Mouse (Mus musculus): ENCODE data around the gene Exosc10. TPM values are rescaled to one million over a fixed set of nuclear protein-coding genes. Genes with fewer than 3 reads are reported as not detected.

The Exosc10 gene
- polyA plus RNA-seq, 1 experiment from 2014 or later, result 112 TPM

- Histone ChIP-seq H3K9ac (ENCODE audit: low read length) (no peak overlapping the region), H3K4me2 (ENCODE audit: low read depth, severe bottlenecking) (no peak overlapping the region), H3K9me3 (ENCODE audit: control insufficient read depth, low read length) (no peaks in the 10 kb centered on the region), H3K4me1 (ENCODE audit: control insufficient read depth, insufficient read depth, low read length) (0 out of 2 replicates have a peak, but pooled peaks cover 6% of the 10 kb centered on the region), H3K4me3 (ENCODE audit: low read depth, low read length) (no peak overlapping the region), H3K27ac (replicated peaks; ENCODE audit: low read depth, low read length) (no peak overlapping the region), H3K27me3 (ENCODE audit: control insufficient read depth, insufficient read depth, low read length) (no peaks in the 10 kb centered on the region), H3K36me3 (ENCODE audit: control insufficient read depth, insufficient read depth, low read length) (peaks cover 32% of the 10 kb centered on the region)
- no peak for ATAC-seq (ENCODE audit: insufficient number of reproducible peaks, low FRiP score, low TSS enrichment, low read depth)
- no peak for DNase-seq (ENCODE audit: low spot score)
- 89% methylated on average over 6 of the region's 6 CpGs for WGBS
Measured at GRCm38 (mm10) chr4:148595916-148596315, 37.7 kb downstream of the Exosc10 start.

GRCm38 (mm10) chr4:148596731-148597130 lies 38.5 kb downstream of the Exosc10 start:
- Histone ChIP-seq H3K4me2 (ENCODE audit: low read depth, severe bottlenecking) (no peak overlapping the region), H3K36me3 (ENCODE audit: control insufficient read depth, insufficient read depth, low read length) (peaks cover 32% of the 10 kb centered on the region), H3K4me3 (ENCODE audit: low read depth, low read length) (no peak overlapping the region), H3K9ac (ENCODE audit: low read length) (no peak overlapping the region), H3K27ac (replicated peaks; ENCODE audit: low read depth, low read length) (no peak overlapping the region), H3K4me1 (ENCODE audit: control insufficient read depth, insufficient read depth, low read length) (0 out of 2 replicates have a peak, but pooled peaks cover 6% of the 10 kb centered on the region), H3K9me3 (ENCODE audit: control insufficient read depth, low read length) (no peaks in the 10 kb centered on the region), H3K27me3 (ENCODE audit: control insufficient read depth, insufficient read depth, low read length) (no peaks in the 10 kb centered on the region)
- ATAC-seq (ENCODE audit: insufficient number of reproducible peaks, low FRiP score, low TSS enrichment, low read depth), result no peak
- WGBS, result 95% methylated on average over 3 of the region's 3 CpGs
- DNase-seq (ENCODE audit: low spot score), result no peak

GRCm38 (mm10) chr4:148598826-148599225 lies 40.6 kb downstream of the Exosc10 start:
- Histone ChIP-seq H3K4me3 (ENCODE audit: low read depth, low read length) (no peak overlapping the region), H3K27ac (replicated peaks; ENCODE audit: low read depth, low read length) (no peak overlapping the region), H3K36me3 (ENCODE audit: control insufficient read depth, insufficient read depth, low read length) (peaks cover 32% of the 10 kb centered on the region), H3K9me3 (ENCODE audit: control insufficient read depth, low read length) (no peaks in the 10 kb centered on the region), H3K9ac (ENCODE audit: low read length) (no peak overlapping the region), H3K4me1 (ENCODE audit: control insufficient read depth, insufficient read depth, low read length) (no peaks in the 10 kb centered on the region), H3K4me2 (ENCODE audit: low read depth, severe bottlenecking) (no peak overlapping the region), H3K27me3 (ENCODE audit: control insufficient read depth, insufficient read depth, low read length) (no peaks in the 10 kb centered on the region)
- 95% methylated on average over 12 of the region's 12 CpGs for WGBS
- DNase-seq (ENCODE audit: low spot score) (no peak), ATAC-seq (ENCODE audit: insufficient number of reproducible peaks, low FRiP score, low TSS enrichment, low read depth) (no peak)

- Histone ChIP-seq H3K4me1 (ENCODE audit: control insufficient read depth, insufficient read depth, low read length) (no peaks in the 10 kb centered on the region), H3K9me3 (ENCODE audit: control insufficient read depth, low read length) (no peaks in the 10 kb centered on the region), H3K9ac (ENCODE audit: low read length) (no peak overlapping the region), H3K27me3 (ENCODE audit: control insufficient read depth, insufficient read depth, low read length) (no peaks in the 10 kb centered on the region), H3K36me3 (ENCODE audit: control insufficient read depth, insufficient read depth, low read length) (peaks cover 18% of the 10 kb centered on the region), H3K27ac (replicated peaks; ENCODE audit: low read depth, low read length) (no peak overlapping the region), H3K4me3 (ENCODE audit: low read depth, low read length) (no peak overlapping the region), H3K4me2 (ENCODE audit: low read depth, severe bottlenecking) (no peak overlapping the region)
- no peak for ATAC-seq (ENCODE audit: insufficient number of reproducible peaks, low FRiP score, low TSS enrichment, low read depth)
- DNase-seq (ENCODE audit: low spot score), result no peak
- WGBS, result 84% methylated on average over 4 of the region's 4 CpGs
Measured at GRCm38 (mm10) chr4:148600316-148600715, 42.1 kb downstream of the Exosc10 start.

DNA sequence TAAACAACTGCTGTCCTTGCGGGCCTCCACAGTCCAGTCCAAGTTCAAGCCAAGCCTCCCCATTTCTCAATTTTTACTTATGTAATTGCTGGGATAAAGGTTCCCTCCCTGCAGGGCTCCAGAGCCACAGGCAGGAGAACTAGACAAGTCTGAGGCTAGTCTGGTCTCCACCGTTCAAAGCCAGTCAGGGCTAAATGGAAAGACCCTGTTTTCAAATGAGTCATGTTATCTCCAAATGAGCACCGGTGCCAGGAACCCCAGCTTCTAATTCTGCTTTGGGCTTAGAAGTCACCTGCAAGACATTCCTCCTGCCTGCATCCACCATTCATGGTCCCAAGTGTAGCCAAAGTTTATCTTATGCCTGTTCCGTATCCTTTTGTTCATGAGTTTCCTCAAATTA lies 43.6 kb downstream of the Exosc10 start:
- Histone ChIP-seq H3K4me3 (ENCODE audit: low read depth, low read length) (no peak overlapping the region), H3K9ac (ENCODE audit: low read length) (no peak overlapping the region), H3K27me3 (ENCODE audit: control insufficient read depth, insufficient read depth, low read length) (no peaks in the 10 kb centered on the region), H3K27ac (replicated peaks; ENCODE audit: low read depth, low read length) (no peak overlapping the region), H3K4me1 (ENCODE audit: control insufficient read depth, insufficient read depth, low read length) (no peaks in the 10 kb centered on the region), H3K4me2 (ENCODE audit: low read depth, severe bottlenecking) (no peak overlapping the region), H3K36me3 (ENCODE audit: control insufficient read depth, insufficient read depth, low read length) (peaks cover 7% of the 10 kb centered on the region; the same call in 1 of the 2 replicates), H3K9me3 (ENCODE audit: control insufficient read depth, low read length) (no peaks in the 10 kb centered on the region)
- no peak for DNase-seq (ENCODE audit: low spot score)
- ATAC-seq (ENCODE audit: insufficient number of reproducible peaks, low FRiP score, low TSS enrichment, low read depth), result no peak
- WGBS, result 87% methylated on average over 4 of the region's 4 CpGs

DNA sequence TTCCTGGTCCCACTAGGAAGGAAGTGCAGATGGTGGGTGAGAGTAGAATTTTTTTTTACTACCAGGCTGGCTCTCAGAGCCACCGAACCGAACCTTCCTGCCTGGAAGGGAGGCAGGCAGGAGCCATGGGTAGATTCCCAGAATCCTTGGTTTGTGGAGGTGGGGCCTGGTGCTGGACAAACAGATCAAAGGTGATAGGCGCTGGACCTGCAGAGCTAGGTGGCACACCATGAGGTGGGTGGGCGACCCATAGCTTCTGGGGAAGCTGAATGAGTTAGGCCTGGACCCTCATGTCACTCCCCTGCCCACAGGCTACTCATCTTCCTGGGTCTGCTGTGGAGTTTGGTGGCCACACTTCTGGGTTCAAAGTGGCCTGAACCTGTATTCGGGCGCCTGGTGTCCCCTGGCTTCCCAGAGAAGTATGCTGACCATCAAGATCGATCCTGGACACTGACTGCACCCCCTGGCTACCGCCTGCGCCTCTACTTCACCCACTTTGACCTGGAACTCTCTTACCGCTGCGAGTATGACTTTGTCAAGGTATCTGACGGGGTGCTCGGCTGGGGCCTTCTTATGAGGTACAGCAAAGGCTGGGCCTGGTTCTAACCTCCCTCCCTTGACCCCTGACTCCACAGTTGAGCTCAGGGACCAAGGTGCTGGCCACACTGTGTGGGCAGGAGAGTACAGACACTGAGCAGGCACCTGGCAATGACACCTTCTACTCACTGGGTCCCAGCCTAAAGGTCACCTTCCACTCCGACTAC lies 44.3 kb downstream of the Exosc10 start, which contains the start of gene Masp2:
TSS of gene Masp2 (plus strand) at position 198 of the 764 bp plus-strand sequence.
- no peak within 1 kb of the TSS for H3K9ac ChIP-seq (ENCODE audit: low read length)
- no peak within 1 kb of the TSS for H3K4me2 ChIP-seq (ENCODE audit: low read depth, severe bottlenecking)
- no peaks in the 10 kb centered on the region for H3K9me3 ChIP-seq (ENCODE audit: control insufficient read depth, low read length)
- H3K4me3 ChIP-seq (ENCODE audit: low read depth, low read length), result no peak within 1 kb of the TSS
- DNase-seq (ENCODE audit: low spot score) (no peak), ATAC-seq (ENCODE audit: insufficient number of reproducible peaks, low FRiP score, low TSS enrichment, low read depth) (no peak)
- peaks cover 5% of the 10 kb centered on the region; the same call in 1 of the 2 replicates for H3K36me3 ChIP-seq (ENCODE audit: control insufficient read depth, insufficient read depth, low read length)
- WGBS, result 89% methylated on average over 14 of the region's 14 CpGs
- H3K27ac ChIP-seq (replicated peaks; ENCODE audit: low read depth, low read length), result no peak within 1 kb of the TSS
- no peaks in the 10 kb centered on the region for H3K27me3 ChIP-seq (ENCODE audit: control insufficient read depth, insufficient read depth, low read length)
- H3K4me1 ChIP-seq (ENCODE audit: control insufficient read depth, insufficient read depth, low read length), result no peaks in the 10 kb centered on the region

GRCm38 (mm10) chr4:148603376-148604139 lies 45.3 kb downstream of the Exosc10 start:
- H3K27ac ChIP-seq (replicated peaks; ENCODE audit: low read depth, low read length), result no peak overlapping the region
- 69% methylated on average over 10 of the region's 10 CpGs for WGBS
- no peak for ATAC-seq (ENCODE audit: insufficient number of reproducible peaks, low FRiP score, low TSS enrichment, low read depth)
- no peaks in the 10 kb centered on the region for H3K9me3 ChIP-seq (ENCODE audit: control insufficient read depth, low read length)
- peaks cover 3% of the 10 kb centered on the region; the same call in 1 of the 2 replicates for H3K36me3 ChIP-seq (ENCODE audit: control insufficient read depth, insufficient read depth, low read length)
- H3K4me3 ChIP-seq (ENCODE audit: low read depth, low read length), result no peak overlapping the region
- DNase-seq (ENCODE audit: low spot score), result no peak
- H3K4me2 ChIP-seq (ENCODE audit: low read depth, severe bottlenecking), result no peak overlapping the region
- no peak overlapping the region for H3K9ac ChIP-seq (ENCODE audit: low read length)
- H3K4me1 ChIP-seq (ENCODE audit: control insufficient read depth, insufficient read depth, low read length), result no peaks in the 10 kb centered on the region
- no peaks in the 10 kb centered on the region for H3K27me3 ChIP-seq (ENCODE audit: control insufficient read depth, insufficient read depth, low read length)

DNA sequence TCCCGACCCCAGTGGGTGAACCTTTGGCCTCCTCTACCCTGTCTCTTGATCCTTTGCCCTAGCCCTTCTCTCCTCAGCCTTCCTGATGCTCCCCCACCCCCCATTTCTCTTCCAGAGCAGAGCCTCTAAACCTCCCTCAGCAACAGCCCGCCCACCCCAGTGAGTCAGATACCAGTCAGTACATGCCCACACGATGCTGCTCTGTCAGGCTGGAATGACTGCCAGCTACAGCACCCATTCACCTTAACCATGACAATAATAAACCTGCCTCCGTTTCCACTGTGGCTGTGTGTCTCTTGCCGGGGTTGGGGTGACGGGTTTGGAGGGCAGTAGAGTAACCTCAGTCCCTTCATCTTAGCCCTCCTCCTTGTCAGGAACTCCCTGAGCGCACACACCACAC lies 45.9 kb downstream of the Exosc10 start:
- ATAC-seq (ENCODE audit: insufficient number of reproducible peaks, low FRiP score, low TSS enrichment, low read depth) (no peak), DNase-seq (ENCODE audit: low spot score) (no peak)
- 72% methylated on average over 7 of the region's 7 CpGs for WGBS
- H3K4me1 ChIP-seq (ENCODE audit: control insufficient read depth, insufficient read depth, low read length), result no peaks in the 10 kb centered on the region
- H3K9ac ChIP-seq (ENCODE audit: low read length), result no peak overlapping the region
- H3K9me3 ChIP-seq (ENCODE audit: control insufficient read depth, low read length), result no peaks in the 10 kb centered on the region
- no peak overlapping the region for H3K4me2 ChIP-seq (ENCODE audit: low read depth, severe bottlenecking)
- H3K36me3 ChIP-seq (ENCODE audit: control insufficient read depth, insufficient read depth, low read length), result no peaks in the 10 kb centered on the region
- no peaks in the 10 kb centered on the region for H3K27me3 ChIP-seq (ENCODE audit: control insufficient read depth, insufficient read depth, low read length)
- no peak overlapping the region for H3K4me3 ChIP-seq (ENCODE audit: low read depth, low read length)
- no peak overlapping the region for H3K27ac ChIP-seq (replicated peaks; ENCODE audit: low read depth, low read length)
